Mouse (Mus musculus): ENCODE measurements at regions not wholly inside any gene's neighbourhood (a gene's known extent, or its start where the extent isn't known, plus 50 kb on each side); places are given as distances from the start of the nearest gene placed in this dataset.

GRCm38 (mm10) chr11:33013229-33014185 lies 133.7 kb downstream of the Fgf18 start:
- H3K9me3 ChIP-seq (ENCODE audit: low read length) = no peaks in the 10 kb centered on the region
- no peak for DNase-seq
- H3K27me3 ChIP-seq (ENCODE audit: insufficient read depth, low read length) = no peaks in the 10 kb centered on the region
- no peak for ATAC-seq
- H3K4me1 ChIP-seq (ENCODE audit: insufficient read depth) = no peaks in the 10 kb centered on the region
- 74% methylated on average over 17 of the region's 17 CpGs for WGBS
- H3K4me3 ChIP-seq (ENCODE audit: low read depth, low read length) = no peak overlapping the region
- no peak overlapping the region for H3K27ac ChIP-seq (ENCODE audit: low read depth, low read length)
- no peaks in the 10 kb centered on the region for H3K36me3 ChIP-seq (ENCODE audit: insufficient read depth)
- no peak overlapping the region for H3K9ac ChIP-seq
- TF ChIP-seq CTCF (IDR thresholded peaks at IDR 0.05; ENCODE audit: low read depth) = no peak
- no peak overlapping the region for H3K4me2 ChIP-seq (ENCODE audit: low read depth)

- WGBS = 62% methylated on average over 14 of the region's 14 CpGs
- ATAC-seq = peak; percentile 32; the same call in 1 of the 2 replicates
- no peak for TF ChIP-seq CTCF (IDR thresholded peaks at IDR 0.05; ENCODE audit: low read depth)
These were observed 134.6 kb downstream of the Fgf18 start for GRCm38 (mm10) chr11:33012384-33013160.

GRCm38 (mm10) chr11:33008611-33009010 lies 138.6 kb downstream of the Fgf18 start:
- Histone ChIP-seq H3K27ac (ENCODE audit: low read depth, low read length) (no peak overlapping the region), H3K27me3 (ENCODE audit: insufficient read depth, low read length) (no peaks in the 10 kb centered on the region)
- DNase-seq = no peak

More at GRCm38 (mm10) chr11:33012384-33013160, 134.6 kb downstream of the Fgf18 start:
- H3K27me3 ChIP-seq (ENCODE audit: insufficient read depth, low read length) = no peaks in the 10 kb centered on the region
- H3K36me3 ChIP-seq (ENCODE audit: insufficient read depth) = no peaks in the 10 kb centered on the region
- no peak overlapping the region for H3K4me2 ChIP-seq (ENCODE audit: low read depth)
- no peaks in the 10 kb centered on the region for H3K4me1 ChIP-seq (ENCODE audit: insufficient read depth)
- no peak overlapping the region for H3K9ac ChIP-seq
- H3K9me3 ChIP-seq (ENCODE audit: low read length) = no peaks in the 10 kb centered on the region
- DNase-seq = no peak
- no peak overlapping the region for H3K27ac ChIP-seq (ENCODE audit: low read depth, low read length)
- no peak overlapping the region for H3K4me3 ChIP-seq (ENCODE audit: low read depth, low read length)

GRCm38 (mm10) chr11:33007826-33008530 lies 139.2 kb downstream of the Fgf18 start:
- no peak for TF ChIP-seq CTCF (IDR thresholded peaks at IDR 0.05; ENCODE audit: low read depth)
- no peak overlapping the region for H3K27ac ChIP-seq (ENCODE audit: low read depth, low read length)
- H3K4me1 ChIP-seq (ENCODE audit: insufficient read depth) = peaks cover 5% of the 10 kb centered on the region; the same call in 1 of the 2 replicates
- 94% methylated on average over 11 of the region's 11 CpGs for WGBS
- ATAC-seq (no peak), DNase-seq (no peak)
- H3K4me2 ChIP-seq (ENCODE audit: low read depth) = no peak overlapping the region
- H3K4me3 ChIP-seq (ENCODE audit: low read depth, low read length) = no peak overlapping the region
- H3K9ac ChIP-seq = no peak overlapping the region
- no peaks in the 10 kb centered on the region for H3K9me3 ChIP-seq (ENCODE audit: low read length)
- no peaks in the 10 kb centered on the region for H3K36me3 ChIP-seq (ENCODE audit: insufficient read depth)
- no peaks in the 10 kb centered on the region for H3K27me3 ChIP-seq (ENCODE audit: insufficient read depth, low read length)

More at GRCm38 (mm10) chr11:33008611-33009010, 138.6 kb downstream of the Fgf18 start:
- TF ChIP-seq CTCF (IDR thresholded peaks at IDR 0.05; ENCODE audit: low read depth) = no peak
- Histone ChIP-seq H3K4me2 (ENCODE audit: low read depth) (no peak overlapping the region), H3K4me3 (ENCODE audit: low read depth, low read length) (no peak overlapping the region), H3K9ac (no peak overlapping the region), H3K4me1 (ENCODE audit: insufficient read depth) (peaks cover 5% of the 10 kb centered on the region; the same call in 1 of the 2 replicates), H3K9me3 (ENCODE audit: low read length) (no peaks in the 10 kb centered on the region), H3K36me3 (ENCODE audit: insufficient read depth) (no peaks in the 10 kb centered on the region)
- no peak for ATAC-seq

- H3K4me1 ChIP-seq (ENCODE audit: insufficient read depth) = peaks cover 5% of the 10 kb centered on the region; the same call in 1 of the 2 replicates
- WGBS = 86% methylated on average over 6 of the region's 6 CpGs
These were observed 139.8 kb downstream of the Fgf18 start for GRCm38 (mm10) chr11:33007366-33007765.

GRCm38 (mm10) chr11:33005183-33005582 lies 142.0 kb downstream of the Fgf18 start:
- H3K27ac ChIP-seq (ENCODE audit: low read depth, low read length) = no peak overlapping the region
- H3K9me3 ChIP-seq (ENCODE audit: low read length) = no peaks in the 10 kb centered on the region
- TF ChIP-seq CTCF (IDR thresholded peaks at IDR 0.05; ENCODE audit: low read depth) = no peak
- H3K4me2 ChIP-seq (ENCODE audit: low read depth) = no peak overlapping the region
- peak; percentile 46 for DNase-seq
- WGBS = 17% methylated on average over 4 of the region's 4 CpGs
- ATAC-seq = peak; percentile 84
- no peak overlapping the region for H3K4me3 ChIP-seq (ENCODE audit: low read depth, low read length)
- no peaks in the 10 kb centered on the region for H3K36me3 ChIP-seq (ENCODE audit: insufficient read depth)
- no peak overlapping the region for H3K9ac ChIP-seq
- H3K27me3 ChIP-seq (ENCODE audit: insufficient read depth, low read length) = no peaks in the 10 kb centered on the region
- peaks cover 5% of the 10 kb centered on the region; the same call in 1 of the 2 replicates for H3K4me1 ChIP-seq (ENCODE audit: insufficient read depth)

More at GRCm38 (mm10) chr11:33007366-33007765, 139.8 kb downstream of the Fgf18 start:
- Histone ChIP-seq H3K9ac (no peak overlapping the region), H3K36me3 (ENCODE audit: insufficient read depth) (no peaks in the 10 kb centered on the region), H3K4me2 (ENCODE audit: low read depth) (no peak overlapping the region), H3K27me3 (ENCODE audit: insufficient read depth, low read length) (no peaks in the 10 kb centered on the region), H3K9me3 (ENCODE audit: low read length) (no peaks in the 10 kb centered on the region), H3K4me3 (ENCODE audit: low read depth, low read length) (no peak overlapping the region), H3K27ac (ENCODE audit: low read depth, low read length) (no peak overlapping the region)
- ATAC-seq = no peak
- no peak for TF ChIP-seq CTCF (IDR thresholded peaks at IDR 0.05; ENCODE audit: low read depth)
- DNase-seq = no peak
